Mouse (Mus musculus) hindbrain, embryonic 12.5 days (tissue): ENCODE data around the gene Mettl7a2. TPM values are rescaled to one million over a fixed set of nuclear protein-coding genes. Genes with fewer than 3 reads are reported as not detected.

Experiments
- ATAC-seq: fragments of 200-750 bp; cut with Nextera tagmentation; 2 replicates; pipeline ENCODE4 v1.8.0; 2017; ENCODE audit warnings: moderate TSS enrichment; ENCODE audit not compliant: low FRiP score
- H3K27ac ChIP-seq: fragments of 300-500 bp; sonication (generic); 2 replicates; pipeline ENCODE4 v1.5.1; 2016; ENCODE audit warnings: mild to moderate bottlenecking
- H3K27me3 ChIP-seq: fragments of 300-500 bp; sonication (generic); 2 replicates; pipeline ENCODE4 v1.6.1; 2016; ENCODE audit warnings: mild to moderate bottlenecking
- H3K36me3 ChIP-seq: fragments of 300-500 bp; sonication (generic); 2 replicates; pipeline ENCODE4 v1.6.1; 2016; ENCODE audit warnings: mild to moderate bottlenecking
- H3K4me1 ChIP-seq: fragments of 300-500 bp; sonication (generic); 2 replicates; pipeline ENCODE4 v1.6.1; 2016
- H3K4me2 ChIP-seq: fragments of 300-500 bp; sonication (generic); replicated peaks from 2 replicates; pipeline ENCODE4 v1.6.1; 2016; ENCODE audit warnings: mild to moderate bottlenecking
- H3K4me3 ChIP-seq: fragments of 300-500 bp; sonication (generic); 2 replicates; pipeline ENCODE4 v1.5.1; 2016; ENCODE audit warnings: mild to moderate bottlenecking
- H3K9ac ChIP-seq: fragments of 300-500 bp; sonication (generic); 2 replicates; pipeline ENCODE4 v1.6.1; 2016; ENCODE audit warnings: mild to moderate bottlenecking, moderate library complexity
- H3K9me3 ChIP-seq: fragments of 300-500 bp; sonication (generic); replicated peaks from 2 replicates; pipeline ENCODE4 v1.6.1; 2016; ENCODE audit warnings: mild to moderate bottlenecking
- WGBS: fragments of 180-500 bp; shearing (Covaris S2); methylation state at CpG from one replicate; pipeline ENCODE4 v1.1.7; 2016; 5-methylcytosine and 5-hydroxymethylcytosine counted together
- polyA plus RNA-seq: library from polyadenylated mRNA; unstranded; fragments of >200 nt; fragmentation: Nextera tagmentation; extraction: Ambion mirVana; gene quantifications from 2 replicates; pipeline ENCODE4 v1.2.1, GENCODE M21; 2016

Gene Mettl7a2
- polyA plus RNA-seq, 1 experiment from 2014 or later = not detected

GRCm38 (mm10) chr15:100406088-100406487 is 53.1 kb downstream of the Mettl7a2 start:
- H3K4me3 ChIP-seq = no peak overlapping the region
- no peaks in the 10 kb centered on the region for H3K27me3 ChIP-seq
- 93% methylated on average over 5 of the region's 5 CpGs for WGBS
- H3K9me3 ChIP-seq = no peaks in the 10 kb centered on the region
- peaks cover 84% of the 10 kb centered on the region for H3K36me3 ChIP-seq
- H3K9ac ChIP-seq = no peak overlapping the region
- H3K27ac ChIP-seq = no peak overlapping the region
- no peak overlapping the region for H3K4me2 ChIP-seq
- ATAC-seq = no peak
- H3K4me1 ChIP-seq = no peaks in the 10 kb centered on the region

GRCm38 (mm10) chr15:100410918-100411672 is 58.1 kb downstream of the Mettl7a2 start:
- peaks cover 5% of the 10 kb centered on the region; the same call in 1 of the 2 replicates for H3K4me1 ChIP-seq
- no peak overlapping the region for H3K27ac ChIP-seq
- no peak overlapping the region for H3K4me2 ChIP-seq
- H3K9me3 ChIP-seq = no peaks in the 10 kb centered on the region
- H3K4me3 ChIP-seq = no peak overlapping the region
- H3K9ac ChIP-seq = no peak overlapping the region
- ATAC-seq = no peak
- WGBS = 69% methylated on average over 14 of the region's 14 CpGs
- peaks cover 40% of the 10 kb centered on the region for H3K36me3 ChIP-seq
- no peaks in the 10 kb centered on the region for H3K27me3 ChIP-seq

Other genes starting within 250 kb of the Mettl7a2 start
- 29.0 and 31.1 TPM in 2 replicates for gene Atf1, start 125.4 kb upstream of the Mettl7a2 start, polyA plus RNA-seq
- not detected in 2 replicates for gene Tmprss12, start 72.4 kb upstream of the Mettl7a2 start, polyA plus RNA-seq
- gene Mettl7a1, start 49.1 kb upstream of the Mettl7a2 start, polyA plus RNA-seq = 3.9 and 4.8 TPM in 2 replicates
- gene Mettl7a3, start 18.3 kb upstream of the Mettl7a2 start, polyA plus RNA-seq = 0.17 and 0.22 TPM in 2 replicates
- gene Methig1, start 51 bp upstream of the Mettl7a2 start, polyA plus RNA-seq = 0.16 TPM in 1 of 2 replicates, not detected in the other
- gene Higd1c, start 11.3 kb downstream of the Mettl7a2 start, polyA plus RNA-seq = not detected in 2 replicates
- 0.12 TPM in 1 of 2 replicates, not detected in the other for gene Gm5475, start 68.9 kb downstream of the Mettl7a2 start, polyA plus RNA-seq
- 24.6 and 25.8 TPM in 2 replicates for gene Slc11a2, start 71.9 kb downstream of the Mettl7a2 start, polyA plus RNA-seq
- 43.6 and 45.8 TPM in 2 replicates for gene Letmd1, start 115.8 kb downstream of the Mettl7a2 start, polyA plus RNA-seq
- 41.4 and 43.0 TPM in 2 replicates for gene Csrnp2, start 142.3 kb downstream of the Mettl7a2 start, polyA plus RNA-seq
- gene Tfcp2, start 198.8 kb downstream of the Mettl7a2 start, polyA plus RNA-seq = 42.9 and 50.8 TPM in 2 replicates
- 28.9 and 38.6 TPM in 2 replicates for gene Pou6f1, start 246.8 kb downstream of the Mettl7a2 start, polyA plus RNA-seq